Mouse (Mus musculus): ENCODE measurements around the gene Krba1.

The Krba1 gene

GRCm38 (mm10) chr6:48452151-48452550 is 56.8 kb downstream of the Krba1 start:
- no peak for DNase-seq (ENCODE audit: low spot score in 2 of 2)

GRCm38 (mm10) chr6:48452771-48453170 is 57.4 kb downstream of the Krba1 start:
- no peak for DNase-seq (ENCODE audit: low spot score in 2 of 2)

- no peak for DNase-seq (ENCODE audit: low spot score in 2 of 2)
Observed at GRCm38 (mm10) chr6:48464966-48465679, 69.7 kb downstream of the Krba1 start.

- DNase-seq (ENCODE audit: low spot score in 2 of 2), result no peak
Observed at GRCm38 (mm10) chr6:48466715-48467114, 71.3 kb downstream of the Krba1 start.

GRCm38 (mm10) chr6:48467490-48467889 is 72.1 kb downstream of the Krba1 start:
- no peak for DNase-seq (ENCODE audit: low spot score in 2 of 2)
